Mouse (Mus musculus): ENCODE data around the gene Marf1. TPM values are rescaled to one million over a fixed set of nuclear protein-coding genes. Genes with fewer than 3 reads are reported as not detected.
"Not testable (repeated sequence)": the region's sequence is repeated elsewhere in the genome, so short reads cannot be mapped to it uniquely, and the experiment has no call there.

Gene Marf1
- total RNA-seq, 2 experiments from 2014 or later, result 43.6 to 45.2 TPM

- not testable (repeated sequence) for DNase-seq (ENCODE audit: low spot score in 2 of 2)
Observed at GRCm38 (mm10) chr16:14068701-14069100, 94.5 kb downstream of the Marf1 start.

DNA sequence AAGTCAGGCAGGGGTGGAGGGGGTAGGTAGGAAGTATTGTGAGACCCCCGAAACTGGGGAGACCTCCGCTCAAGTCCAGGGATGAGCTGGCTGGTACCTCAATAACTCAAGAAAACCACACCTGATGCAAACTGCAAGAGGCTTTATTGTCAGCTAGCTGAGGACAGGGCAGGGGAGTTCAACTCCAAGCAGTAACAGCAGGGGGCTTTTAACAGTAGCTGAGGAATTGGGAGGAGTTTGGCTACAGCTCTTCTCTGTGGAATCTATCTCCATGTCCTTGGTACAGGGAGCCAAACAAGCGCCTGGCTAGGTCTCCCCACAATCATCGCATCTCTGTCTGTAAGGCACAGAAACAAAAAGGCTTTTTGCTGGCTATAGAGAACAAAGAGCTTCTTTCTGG lies 96.6 kb downstream of the Marf1 start:
- DNase-seq (ENCODE audit: low spot score in 2 of 2), result not testable (repeated sequence)

GRCm38 (mm10) chr16:14059869-14060268 lies 103.3 kb downstream of the Marf1 start:
- no peak for DNase-seq (ENCODE audit: low spot score in 2 of 2)

Small RNA genes within 50 kb of the gene (microRNA-seq; reads per million reads assigned to microRNA genes)
- gene Gm27671 (0 reads per million in 2 experiments), gene Mir484 (2,383 to 2,452 reads per million in 2 experiments)

Other genes with a start within 250 kb of the Marf1 start
- gene 2900011O08Rik, start 176.7 kb downstream of the Marf1 start, total RNA-seq (2021), result 100 to 1,000 TPM; 271 to 281 TPM
- 1 to 10 TPM; 1.4 to 1.7 TPM for gene Ifitm7, start 176.5 kb downstream of the Marf1 start, total RNA-seq (2021)
- gene Nde1, start 76 bp downstream of the Marf1 start, total RNA-seq (2021), result 10 to 100 TPM; 25.8 to 26.5 TPM
- 1 to 10 TPM; 4.1 to 4.9 TPM for gene Myh11, start 128.0 kb upstream of the Marf1 start, total RNA-seq (2021)
- gene Fopnl, start 154.1 kb upstream of the Marf1 start, total RNA-seq (2021), result 10 to 100 TPM; 48.1 to 58.8 TPM
- 10 to 100 TPM; 17.7 to 20.4 TPM for gene Abcc1, start 198.2 kb upstream of the Marf1 start, total RNA-seq (2021)